Mouse (Mus musculus) olfactory bulb, adult 2 months (tissue): ENCODE data around the gene Vstm4.

Experiments
- CTCF ChIP-seq: fragments of 200-500 bp; IDR thresholded peaks from 2 replicates; pipeline ENCODE4 v1.5.1; 2012; ENCODE audit warnings: low read depth, mild to moderate bottlenecking, low read length, moderate library complexity; ENCODE audit not compliant: insufficient read depth
- POLR2A ChIP-seq: fragments of 200-500 bp; IDR thresholded peaks from 2 replicates; pipeline ENCODE4 v1.6.1; 2012; ENCODE audit warnings: mild to moderate bottlenecking, low read depth, low read length, moderate library complexity; ENCODE audit not compliant: insufficient read depth

GRCm38 (mm10) chr14:32859831-32860569 is 3.4 kb downstream of the Vstm4 start:
- TF ChIP-seq POLR2A (no peak), CTCF (no peak)
